Mouse (Mus musculus) bone marrow, adult 2 months (tissue): ENCODE data around the gene Camk2b.
"Not testable (repeated sequence)": the region's sequence is repeated elsewhere in the genome, so short reads cannot be mapped to it uniquely, and the experiment has no call there.

ENCODE experiments used
- CTCF ChIP-seq: fragments of 200-500 bp; IDR thresholded peaks from 2 replicates; pipeline ENCODE4 v1.5.1; 2011; ENCODE audit warnings: low read length, control low read depth; ENCODE audit not compliant: control insufficient read depth, insufficient read depth
- POLR2A ChIP-seq: fragments of 200-500 bp; IDR thresholded peaks from 2 replicates; pipeline ENCODE4 v1.6.1; 2011; ENCODE audit warnings: low read depth, mild to moderate bottlenecking, control low read depth, low read length, borderline replicate concordance; ENCODE audit not compliant: control insufficient read depth

DNA sequence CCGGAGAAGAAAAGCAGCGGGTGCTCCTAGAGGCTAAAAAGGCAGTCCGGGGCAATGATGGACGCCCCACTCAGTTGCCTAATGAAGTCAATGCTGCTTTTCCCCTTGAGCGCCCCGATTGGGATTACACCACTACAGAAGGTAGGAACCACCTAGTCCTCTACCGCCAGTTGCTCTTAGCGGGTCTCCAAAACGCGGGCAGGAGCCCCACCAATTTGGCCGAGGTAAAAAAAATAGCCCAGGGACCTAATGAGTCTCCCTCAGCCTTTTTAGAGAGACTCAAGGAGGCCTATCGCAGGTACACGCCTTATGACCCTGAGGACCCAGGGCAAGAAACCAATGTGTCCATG lies 58.4 kb downstream of the Camk2b start:
- not testable (repeated sequence) for TF ChIP-seq CTCF, POLR2A
